Mouse (Mus musculus): ENCODE data around the gene Ptges2.
"Not testable (repeated sequence)": the region's sequence is repeated elsewhere in the genome, so short reads cannot be mapped to it uniquely, and the experiment has no call there.

Gene Ptges2

DNA sequence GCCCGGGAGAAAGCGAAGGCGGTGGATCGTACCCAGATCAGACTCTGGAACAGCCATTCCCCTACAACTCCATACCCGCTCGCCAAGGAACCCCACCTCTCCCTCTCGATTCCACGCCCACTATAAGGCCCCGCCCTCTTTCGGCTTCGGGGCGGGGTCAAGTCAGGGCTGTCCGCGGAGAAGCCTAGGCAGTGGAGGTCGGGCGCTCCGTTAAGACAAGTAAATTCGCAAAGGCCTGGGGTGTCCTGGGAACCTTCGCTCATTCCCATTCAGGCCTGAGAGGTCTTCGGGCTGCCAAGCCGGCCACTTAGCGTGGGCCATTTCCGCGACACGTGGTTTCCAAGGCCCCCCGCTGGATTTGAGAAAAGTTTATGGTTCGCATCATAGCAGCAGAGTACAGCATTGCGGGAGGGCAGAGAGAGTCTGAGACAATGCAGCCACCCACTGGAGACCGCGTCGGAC lies at the start of gene Ptges2:
Ptges2 (plus strand) TSS at position 413 of the 462 bp plus-strand sequence.
- peak; percentile 81 for DNase-seq (ENCODE audit: low read depth, low spot score)

DNA sequence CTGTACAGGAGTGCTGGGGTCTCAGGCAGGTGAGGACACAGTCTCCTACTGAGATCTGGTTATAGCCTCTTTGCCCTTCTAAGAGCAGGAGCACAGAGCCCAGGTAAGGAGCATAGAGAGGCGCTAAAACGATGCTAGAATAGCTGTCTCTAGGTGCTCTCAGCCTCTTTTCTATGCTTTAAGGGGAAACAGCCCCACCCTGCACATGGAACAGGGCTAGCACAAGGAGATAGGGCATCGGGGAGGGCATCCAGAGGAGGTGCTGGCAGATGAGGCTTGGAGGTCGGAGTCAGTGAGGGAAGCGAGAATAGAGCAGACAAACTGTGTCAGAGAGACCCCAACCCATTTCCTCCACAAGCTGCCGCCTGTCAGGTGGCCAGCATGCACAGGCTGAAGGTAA lies 48.7 kb upstream of the Ptges2 start:
- no peak for DNase-seq (ENCODE audit: low read depth, low spot score)

DNA sequence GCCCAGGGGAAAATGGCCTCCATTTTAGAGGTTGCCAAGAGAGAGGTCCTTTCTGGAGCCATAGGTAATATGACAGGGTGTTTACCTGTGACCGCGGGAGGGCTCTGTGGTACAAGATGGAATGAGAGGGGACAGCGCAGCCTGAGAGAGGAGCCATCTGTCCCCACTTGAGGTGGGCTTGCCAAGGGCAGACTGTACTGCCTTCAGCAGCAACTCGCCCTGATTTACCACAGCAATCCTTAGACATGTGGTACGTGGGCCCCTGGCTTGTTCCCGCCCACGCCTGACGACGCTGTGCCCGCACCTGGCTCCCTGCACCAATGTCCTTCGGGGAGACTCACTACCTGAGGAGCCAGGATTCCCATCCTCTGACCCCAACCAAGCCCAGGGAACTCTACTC lies 47.4 kb upstream of the Ptges2 start:
- no peak for DNase-seq (ENCODE audit: low read depth, low spot score)

DNA sequence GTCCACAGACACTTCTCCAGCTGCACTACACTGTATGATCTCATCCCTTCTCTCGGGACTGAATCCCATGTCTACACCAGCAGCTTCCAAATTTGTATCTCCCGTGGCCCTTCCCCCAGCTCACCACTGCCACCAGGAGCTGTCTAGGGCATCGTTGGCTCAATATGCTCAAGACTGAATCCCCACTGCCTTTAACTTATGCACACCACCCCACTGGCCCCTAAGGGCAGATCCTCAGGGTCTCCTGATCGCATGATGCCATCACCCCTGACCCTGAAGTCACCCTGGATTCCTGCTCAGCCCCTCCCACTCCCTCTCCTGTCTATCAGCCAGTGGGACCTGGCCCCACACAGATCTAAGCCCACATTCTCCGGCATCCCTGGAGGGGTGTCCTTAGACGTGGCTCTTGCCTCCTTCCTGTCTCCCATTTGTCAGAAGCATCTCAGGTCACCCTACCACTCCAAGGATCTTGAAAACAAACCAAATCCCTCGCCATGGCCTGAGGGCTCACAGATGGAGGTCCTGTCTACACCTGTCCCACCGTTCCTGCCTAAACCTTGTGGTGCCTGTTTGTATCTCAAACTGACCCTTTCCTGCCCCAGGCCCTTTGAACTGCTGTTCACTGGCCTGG lies 46.0 kb upstream of the Ptges2 start:
- DNase-seq (ENCODE audit: low read depth, low spot score): no peak

GRCm38 (mm10) chr2:32350471-32351051 lies 45.1 kb upstream of the Ptges2 start:
- no peak for DNase-seq (ENCODE audit: low read depth, low spot score)

DNA sequence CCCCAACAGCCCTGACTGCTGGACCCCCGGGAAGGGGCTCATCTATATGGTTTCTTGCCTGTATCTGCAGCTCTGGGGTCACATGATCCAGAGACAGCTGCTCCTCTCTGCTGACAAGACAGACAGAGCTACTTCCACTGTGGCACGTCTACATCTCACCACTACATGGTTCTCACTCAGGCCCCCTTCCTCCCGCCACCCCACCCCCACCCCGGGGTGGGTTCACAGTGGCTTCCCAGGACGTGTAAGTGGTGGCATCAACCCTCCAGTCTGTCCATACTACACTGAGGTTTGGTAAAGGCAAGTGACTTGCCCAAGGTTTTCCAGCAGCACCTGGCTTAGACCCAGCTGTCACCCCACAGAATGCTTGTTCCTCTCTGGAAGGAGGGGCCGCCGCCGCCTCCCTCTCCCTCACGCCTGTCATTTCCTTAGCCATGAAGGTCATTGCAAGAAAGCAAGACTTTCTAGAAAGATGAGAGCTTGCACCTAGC lies 44.2 kb upstream of the Ptges2 start:
- no peak for DNase-seq (ENCODE audit: low read depth, low spot score)

- DNase-seq (ENCODE audit: low read depth, low spot score): peak; percentile 75
Measured at GRCm38 (mm10) chr2:32352151-32353006, 43.3 kb upstream of the Ptges2 start, which contains the start of gene Ciz1. TSS of gene Ciz1 (plus strand) at chr2:32352327.

- DNase-seq (ENCODE audit: low read depth, low spot score): peak; percentile 81
Measured at GRCm38 (mm10) chr2:32353007-32353542, 42.6 kb upstream of the Ptges2 start, which contains the start of gene Dnm1. TSS of gene Dnm1 (minus strand) at chr2:32353338.

- DNase-seq (ENCODE audit: low read depth, low spot score): no peak
Measured at GRCm38 (mm10) chr2:32353836-32354235, 41.9 kb upstream of the Ptges2 start.

DNA sequence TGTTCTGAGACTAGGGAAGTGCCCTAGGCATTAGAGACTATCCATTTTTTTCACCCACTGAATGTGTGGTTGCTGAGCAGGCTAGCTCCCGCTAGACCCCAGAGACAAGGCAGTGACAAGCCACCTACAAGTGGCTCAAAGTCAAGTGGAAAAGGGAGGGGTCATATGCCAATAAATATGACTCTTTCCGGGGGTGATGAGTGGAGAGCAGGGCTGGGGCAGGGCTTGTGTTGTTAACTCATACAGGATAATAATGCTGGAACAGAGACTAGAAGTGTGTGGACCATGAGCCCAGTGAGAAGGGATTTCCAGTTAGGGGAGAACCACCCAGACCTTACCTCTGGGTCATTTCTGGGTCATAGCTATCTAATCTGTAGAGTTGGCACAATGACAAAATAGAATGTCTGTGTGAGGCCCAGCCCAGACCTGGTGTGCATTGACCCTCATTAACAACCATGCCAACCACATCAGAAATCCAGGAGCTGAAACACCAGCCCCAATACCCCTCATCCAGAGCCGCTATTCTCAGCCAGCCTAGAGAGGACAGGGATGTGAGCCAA lies 41.3 kb upstream of the Ptges2 start:
- DNase-seq (ENCODE audit: low read depth, low spot score): no peak

- DNase-seq (ENCODE audit: low read depth, low spot score): no peak
Measured at GRCm38 (mm10) chr2:32356216-32356615, 39.5 kb upstream of the Ptges2 start.

DNA sequence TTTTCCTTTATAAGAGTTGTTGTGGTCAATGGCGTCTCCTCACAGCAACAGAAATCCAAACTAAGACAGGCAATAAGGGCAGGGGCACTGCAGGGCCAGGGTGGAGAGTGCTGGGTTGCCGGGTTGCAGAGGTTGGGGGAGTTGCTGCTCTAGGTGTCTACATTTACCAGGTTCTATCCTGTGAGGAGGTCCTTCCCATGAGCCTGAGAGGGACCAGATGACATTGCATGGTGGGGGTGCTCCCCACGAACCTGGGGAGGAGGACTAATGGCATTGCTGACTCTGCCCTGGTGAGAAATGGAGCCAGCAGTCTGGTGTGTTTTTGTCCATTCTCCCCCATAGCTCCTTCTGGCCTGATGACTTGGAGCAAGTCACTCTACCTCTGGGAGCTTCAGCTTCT lies 38.0 kb upstream of the Ptges2 start:
- DNase-seq (ENCODE audit: low read depth, low spot score): no peak

- no peak for DNase-seq (ENCODE audit: low read depth, low spot score)
Measured at GRCm38 (mm10) chr2:32358381-32358780, 37.3 kb upstream of the Ptges2 start.

DNA sequence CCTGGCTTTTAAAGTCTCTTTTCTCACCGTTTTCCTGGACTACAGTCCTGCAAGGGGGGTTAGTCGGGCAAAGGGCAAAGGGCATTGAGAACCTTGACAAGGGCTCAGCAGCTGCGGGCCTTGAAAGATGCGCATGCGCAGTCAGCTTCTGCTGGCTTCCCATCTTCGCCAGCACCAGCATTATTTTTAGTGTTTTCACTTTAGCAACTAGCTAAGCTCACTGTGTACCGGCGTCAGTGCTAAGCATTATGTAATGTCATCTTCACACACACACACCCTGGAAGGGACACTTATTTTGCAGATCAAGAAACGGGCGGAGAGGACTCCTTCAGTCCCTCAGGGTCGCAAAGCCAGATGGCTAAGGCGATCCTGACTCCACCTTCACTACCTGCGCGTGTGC lies 35.0 kb upstream of the Ptges2 start:
- peak; percentile 64 for DNase-seq (ENCODE audit: low read depth, low spot score)

- peak; percentile 53 for DNase-seq (ENCODE audit: low read depth, low spot score)
Measured at GRCm38 (mm10) chr2:32361437-32361836, 34.3 kb upstream of the Ptges2 start.

GRCm38 (mm10) chr2:32362274-32362673 lies 33.4 kb upstream of the Ptges2 start:
- not testable (repeated sequence) for DNase-seq (ENCODE audit: low read depth, low spot score)

DNA sequence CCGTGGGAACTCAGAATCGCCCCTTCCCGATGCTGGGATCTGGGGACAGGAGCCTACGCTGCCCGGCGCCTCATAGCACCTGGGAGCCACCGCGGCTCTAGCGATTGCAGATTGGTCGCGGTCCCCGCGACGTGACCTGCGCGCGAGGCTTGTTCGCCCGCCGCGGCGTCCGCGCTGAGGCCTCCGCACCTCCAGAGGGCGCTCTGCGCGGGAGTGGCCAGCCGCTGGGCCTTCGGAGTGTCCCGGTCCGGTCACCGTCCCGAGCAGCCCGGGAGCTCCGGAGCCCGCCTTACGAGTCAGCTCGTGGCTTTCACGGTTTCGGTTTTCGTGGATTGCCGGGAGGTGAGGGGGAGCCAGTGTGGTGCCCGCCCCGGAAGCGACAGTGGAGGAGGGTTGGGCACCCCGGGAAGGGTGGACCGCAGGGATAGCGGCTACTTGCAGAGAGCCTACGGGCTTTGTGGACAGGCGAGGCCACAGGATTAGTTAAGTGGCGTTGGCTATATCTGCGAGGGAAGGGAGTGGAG lies 32.8 kb upstream of the Ptges2 start:
- peak; percentile 80 for DNase-seq (ENCODE audit: low read depth, low spot score)

- DNase-seq (ENCODE audit: low read depth, low spot score): no peak
Measured at GRCm38 (mm10) chr2:32363376-32364106, 32.2 kb upstream of the Ptges2 start.

GRCm38 (mm10) chr2:32364121-32364520 lies 31.6 kb upstream of the Ptges2 start:
- DNase-seq (ENCODE audit: low read depth, low spot score): no peak

DNA sequence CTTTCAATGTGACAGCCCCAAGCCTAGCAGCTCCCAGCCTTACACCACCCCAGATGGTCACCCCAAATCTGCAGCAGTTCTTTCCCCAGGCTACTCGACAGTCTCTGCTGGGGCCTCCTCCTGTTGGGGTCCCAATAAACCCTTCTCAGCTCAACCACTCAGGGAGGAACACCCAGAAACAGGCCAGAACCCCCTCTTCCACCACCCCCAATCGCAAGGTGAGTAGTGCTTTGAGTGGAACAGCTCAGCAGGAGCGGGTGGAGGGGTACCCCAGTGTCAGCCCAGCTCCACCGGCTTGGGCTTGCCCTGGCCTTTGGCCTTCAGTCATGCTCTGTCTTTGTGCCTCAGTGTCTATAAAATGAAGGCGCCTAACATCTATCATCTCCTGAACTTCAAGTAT lies 28.4 kb upstream of the Ptges2 start:
- DNase-seq (ENCODE audit: low read depth, low spot score): no peak

- DNase-seq (ENCODE audit: low read depth, low spot score): no peak
Measured at GRCm38 (mm10) chr2:32374191-32374590, 21.5 kb upstream of the Ptges2 start.

Measured in retina, adult 2 months (tissue).